Comparison of ENCODE assay signal across 8 mouse cellular contexts in genomic region chr2:148111889-148112288, GRCm38 (mm10).
DNase-seq lines count a peak whose midpoint lies in the region; ATAC-seq and TF ChIP-seq lines count a peak whose summit lies in the region.

No protein-coding gene starts in this region.

- no peak for DNase-seq in kidney, adult 2 months
- no peak for DNase-seq in kidney, postnatal 14 days
- DNase-seq in Patski (ENCODE audit: low read depth, low spot score): no peak
- peak; percentile 16 for DNase-seq in lung, postnatal 0 days (ENCODE audit: low spot score)
- no peak for DNase-seq in stomach, postnatal 0 days (ENCODE audit: low spot score)
- no peak for DNase-seq in cerebellum, postnatal 36 days

- no peaks in the 10 kb centered on the region for H3K27me3 ChIP-seq in kidney, adult 2 months (replicated peaks; ENCODE audit: control insufficient read depth, insufficient read depth, low read length)
- H3K27me3 ChIP-seq in Patski: no peaks in the 10 kb centered on the region
- no peaks in the 10 kb centered on the region for H3K27me3 ChIP-seq in forebrain, embryonic 12.5 days
- H3K27me3 ChIP-seq in lung, postnatal 0 days (replicated peaks; ENCODE audit: insufficient read depth, low read length): no peaks in the 10 kb centered on the region
- no peaks in the 10 kb centered on the region for H3K27me3 ChIP-seq in stomach, postnatal 0 days (ENCODE audit: control insufficient read depth, insufficient read depth, low read length)

- no peaks in the 10 kb centered on the region for H3K36me3 ChIP-seq in kidney, adult 2 months (ENCODE audit: control insufficient read depth, insufficient read depth, low read length)
- no peaks in the 10 kb centered on the region for H3K36me3 ChIP-seq in forebrain, embryonic 12.5 days (replicated peaks)
- no peaks in the 10 kb centered on the region for H3K36me3 ChIP-seq in lung, postnatal 0 days (ENCODE audit: insufficient read depth, low read length)
- no peaks in the 10 kb centered on the region for H3K36me3 ChIP-seq in stomach, postnatal 0 days (ENCODE audit: control insufficient read depth, insufficient read depth, low read length)

- peak overlapping the region; percentile 17; the same call in 1 of the 2 replicates for H3K4me2 ChIP-seq in forebrain, embryonic 12.5 days
- no peak overlapping the region for H3K4me2 ChIP-seq in lung, postnatal 0 days (replicated peaks; ENCODE audit: low read depth, low read length)
- no peak overlapping the region for H3K4me2 ChIP-seq in stomach, postnatal 0 days (replicated peaks; ENCODE audit: low read depth)

- H3K4me3 ChIP-seq in kidney, adult 2 months (ENCODE audit: insufficient read depth, low read depth, low read length): no peak overlapping the region
- no peak overlapping the region for H3K4me3 ChIP-seq in forebrain, embryonic 12.5 days (replicated peaks)
- no peak overlapping the region for H3K4me3 ChIP-seq in lung, postnatal 0 days (ENCODE audit: low read depth, low read length)
- H3K4me3 ChIP-seq in stomach, postnatal 0 days (ENCODE audit: low read depth, low read length): no peak overlapping the region

- CTCF ChIA-PET in Patski (lab: Charles Lee): interaction anchor here (0.8 to 1.1 kb wide), 2 partner anchors 38 to 301 kb away, joined by 3 read pairs; no protein-coding TSS in a partner anchor

- no peaks in the 10 kb centered on the region for H3K4me1 ChIP-seq in kidney, adult 2 months (ENCODE audit: control insufficient read depth, insufficient read depth, low read length)
- no peaks in the 10 kb centered on the region for H3K4me1 ChIP-seq in forebrain, embryonic 12.5 days
- no peaks in the 10 kb centered on the region for H3K4me1 ChIP-seq in lung, postnatal 0 days (ENCODE audit: insufficient read depth, low read depth, low read length)
- H3K4me1 ChIP-seq in stomach, postnatal 0 days (replicated peaks; ENCODE audit: control insufficient read depth, insufficient read depth): no peaks in the 10 kb centered on the region

- no peaks in the 10 kb centered on the region for H3K9me3 ChIP-seq in forebrain, embryonic 12.5 days
- no peaks in the 10 kb centered on the region for H3K9me3 ChIP-seq in lung, postnatal 0 days (ENCODE audit: low read length)
- H3K9me3 ChIP-seq in stomach, postnatal 0 days (ENCODE audit: control insufficient read depth, low read length): no peaks in the 10 kb centered on the region

- no peak for TF ChIP-seq EP300 in lung, postnatal 0 days (IDR thresholded peaks at IDR 0.05)
- no peak for TF ChIP-seq EP300 in stomach, postnatal 0 days (optimal IDR thresholded peaks at IDR 0.05)

- POLR2A ChIA-PET in Patski (lab: Charles Lee): no interaction called here

- no peak for TF ChIP-seq POLR2A in kidney, adult 2 months (IDR thresholded peaks at IDR 0.05; ENCODE audit: low read depth, low read length)

- WGBS in kidney, adult 2 months: 22% methylated on average over 10 of the region's 10 CpGs
- 23% methylated on average over 10 of the region's 10 CpGs for WGBS in forebrain, embryonic 12.5 days
- WGBS in lung, postnatal 0 days: 22% methylated on average over 10 of the region's 10 CpGs
- 20% methylated on average over 10 of the region's 10 CpGs for WGBS in stomach, postnatal 0 days

- peak; percentile 68 for TF ChIP-seq CTCF in kidney, adult 2 months (conservative IDR thresholded peaks at IDR 0.05; ENCODE audit: insufficient read depth, insufficient read length, low read depth, low read length)
- peak; percentile 83 for TF ChIP-seq CTCF in Patski (IDR thresholded peaks at IDR 0.05)
- TF ChIP-seq CTCF in lung, postnatal 0 days (IDR thresholded peaks at IDR 0.05): peak; percentile 84
- peak; percentile 83 for TF ChIP-seq CTCF in stomach, postnatal 0 days (IDR thresholded peaks at IDR 0.05; ENCODE audit: low read depth)

- no peak overlapping the region for H3K27ac ChIP-seq in kidney, adult 2 months (ENCODE audit: insufficient read depth, low read depth, low read length)
- H3K27ac ChIP-seq in forebrain, embryonic 12.5 days: no peak overlapping the region
- no peak overlapping the region for H3K27ac ChIP-seq in lung, postnatal 0 days (ENCODE audit: low read length)
- no peak overlapping the region for H3K27ac ChIP-seq in stomach, postnatal 0 days (replicated peaks)

- no peak for ATAC-seq in Patski
- ATAC-seq in forebrain, embryonic 12.5 days (ENCODE audit: low FRiP score): 0 out of 2 replicates have a peak, but pooled peaks have one; percentile 37
- no peak for ATAC-seq in lung, postnatal 0 days
- no peak for ATAC-seq in stomach, postnatal 0 days (ENCODE audit: low FRiP score, low TSS enrichment)
- no peak for ATAC-seq in megakaryocyte-erythroid progenitor cell, adult 5-6 weeks (replicated peaks; ENCODE audit: low FRiP score, low TSS enrichment, poor library complexity, severe bottlenecking)

- H3K9ac ChIP-seq in forebrain, embryonic 12.5 days: no peak overlapping the region
- H3K9ac ChIP-seq in lung, postnatal 0 days (replicated peaks; ENCODE audit: low read depth): no peak overlapping the region
- no peak overlapping the region for H3K9ac ChIP-seq in stomach, postnatal 0 days (ENCODE audit: low read length)

- in situ Hi-C loops in Patski (cut with MboI; ENCODE audit: low pct_unique_long_range_greater_than_20kb): no loop called here
